Mouse (Mus musculus): ENCODE data around the gene Postn.

GRCm38 (mm10) chr3:54377647-54378046 lies 16.7 kb downstream of the Postn start:
- TF ChIP-seq CTCF (IDR thresholded peaks at IDR 0.05; ENCODE audit: insufficient read depth, low read depth, low read length) (no peak), POLR2A (IDR thresholded peaks at IDR 0.05; ENCODE audit: insufficient read depth, low read depth, low read length) (no peak)
